Mouse (Mus musculus) bone marrow, adult 2 months (tissue): ENCODE measurements at regions not wholly inside any gene's neighbourhood (a gene's known extent, or its start where the extent isn't known, plus 50 kb on each side); places are given as distances from the start of the nearest gene placed in this dataset.

ENCODE experiments used
- CTCF ChIP-seq: fragments of 200-500 bp; IDR thresholded peaks from 2 replicates; pipeline ENCODE4 v1.5.1; 2011; ENCODE audit warnings: low read length, control low read depth; ENCODE audit not compliant: control insufficient read depth, insufficient read depth
- POLR2A ChIP-seq: fragments of 200-500 bp; IDR thresholded peaks from 2 replicates; pipeline ENCODE4 v1.6.1; 2011; ENCODE audit warnings: low read depth, mild to moderate bottlenecking, control low read depth, low read length, borderline replicate concordance; ENCODE audit not compliant: control insufficient read depth

DNA sequence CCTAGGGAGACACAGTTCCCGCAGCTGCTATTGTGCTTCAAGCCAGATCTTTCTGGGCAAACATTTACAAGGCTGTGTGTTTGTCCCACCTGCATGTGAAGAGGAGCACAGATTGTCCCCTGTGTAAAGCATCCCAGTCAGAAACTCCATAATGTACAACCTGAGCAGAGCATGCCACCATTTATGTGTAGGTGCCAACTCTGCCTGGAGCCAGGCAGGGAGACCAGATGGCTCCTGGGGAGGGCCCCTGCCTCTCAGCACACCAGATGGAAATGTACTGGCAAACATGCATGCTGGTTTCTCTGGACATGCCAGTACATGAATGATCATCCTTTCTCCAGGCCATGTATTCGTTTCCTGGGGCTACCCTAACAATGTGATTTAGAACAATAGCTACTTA lies 98.6 kb upstream of the Foxp3 start:
- TF ChIP-seq POLR2A (no peak), CTCF (no peak)
